Mouse (Mus musculus) G1E (cell line): Measurements from ENCODE around the gene Tmem91.

Experiments
- CTCF ChIP-seq: IDR thresholded peaks from 2 replicates; pipeline ENCODE4 v1.5.1; 2012; ENCODE audit warnings: low read depth, low read length, inconsistent platforms, mixed read lengths
- GATA1 ChIP-seq: IDR thresholded peaks from 2 replicates; pipeline ENCODE4 v1.6.1; 2012; ENCODE audit warnings: borderline replicate concordance, low read length, inconsistent platforms, mixed read lengths
- TAL1 ChIP-seq: conservative IDR thresholded peaks from 2 replicates; pipeline ENCODE4 v1.6.1; 2012; ENCODE audit warnings: low read depth, low read length, inconsistent platforms, mixed read lengths

- TF ChIP-seq CTCF (no peak), GATA1 (no peak), TAL1 (no peak)
These were observed 50.1 kb downstream of the Tmem91 start for GRCm38 (mm10) chr7:25624851-25625250.
